Mouse (Mus musculus): ENCODE results near the gene 5830473C10Rik. TPM values are rescaled to one million over a fixed set of nuclear protein-coding genes. Genes with fewer than 3 reads are reported as not detected.

The 5830473C10Rik gene
- not detected in 2 replicates for total RNA-seq (2017)

DNA sequence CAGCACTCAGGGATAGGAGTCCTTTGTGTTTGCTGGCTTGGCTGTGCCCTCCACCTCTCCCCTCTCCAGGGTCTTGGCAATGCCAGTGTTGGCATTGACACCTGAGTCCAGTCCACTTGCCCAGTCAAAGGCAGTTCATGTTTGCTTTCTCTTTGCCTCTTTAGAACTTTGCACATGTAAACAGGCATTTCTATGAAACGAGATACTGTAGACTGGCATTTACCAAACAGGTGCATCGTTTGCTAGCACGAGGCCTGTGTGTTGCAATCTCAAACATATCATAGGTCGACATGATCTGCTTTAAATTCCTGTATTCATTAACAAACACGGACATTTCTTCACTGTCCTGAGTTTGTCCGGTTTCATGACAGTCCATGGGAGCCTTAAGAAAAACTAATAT is at the start of gene 5830473C10Rik:
TSS of gene 5830473C10Rik (plus strand) at position 365 of the 400 bp plus-strand sequence.
- no peak for ATAC-seq (ENCODE audit: extremely low read depth, insufficient number of reproducible peaks, low FRiP score, poor library complexity, severe bottlenecking)

GRCm38 (mm10) chr5:90512288-90512955 is 48.5 kb upstream of the 5830473C10Rik start:
- ATAC-seq (ENCODE audit: extremely low read depth, insufficient number of reproducible peaks, low FRiP score, poor library complexity, severe bottlenecking): no peak

DNA sequence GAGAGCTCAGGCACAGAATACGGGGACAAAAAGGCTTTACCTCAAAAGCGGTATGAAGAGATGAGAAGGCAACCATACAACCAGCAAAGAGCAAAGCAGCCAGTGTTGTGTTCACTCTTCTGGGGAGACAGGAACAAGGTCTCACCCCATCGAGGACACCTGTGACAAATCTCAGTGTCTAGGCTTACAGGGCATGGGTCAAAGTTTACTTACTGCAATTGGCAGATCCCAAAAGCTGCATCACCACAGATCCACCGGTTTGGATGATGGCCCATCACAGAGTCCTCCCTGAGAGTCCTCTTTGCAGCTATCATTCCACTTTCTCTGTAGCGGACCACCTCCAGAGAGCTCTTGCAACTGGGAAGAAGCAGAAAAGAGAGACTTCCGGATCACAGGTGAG is 45.3 kb upstream of the 5830473C10Rik start:
- ATAC-seq (ENCODE audit: extremely low read depth, insufficient number of reproducible peaks, low FRiP score, poor library complexity, severe bottlenecking): no peak

DNA sequence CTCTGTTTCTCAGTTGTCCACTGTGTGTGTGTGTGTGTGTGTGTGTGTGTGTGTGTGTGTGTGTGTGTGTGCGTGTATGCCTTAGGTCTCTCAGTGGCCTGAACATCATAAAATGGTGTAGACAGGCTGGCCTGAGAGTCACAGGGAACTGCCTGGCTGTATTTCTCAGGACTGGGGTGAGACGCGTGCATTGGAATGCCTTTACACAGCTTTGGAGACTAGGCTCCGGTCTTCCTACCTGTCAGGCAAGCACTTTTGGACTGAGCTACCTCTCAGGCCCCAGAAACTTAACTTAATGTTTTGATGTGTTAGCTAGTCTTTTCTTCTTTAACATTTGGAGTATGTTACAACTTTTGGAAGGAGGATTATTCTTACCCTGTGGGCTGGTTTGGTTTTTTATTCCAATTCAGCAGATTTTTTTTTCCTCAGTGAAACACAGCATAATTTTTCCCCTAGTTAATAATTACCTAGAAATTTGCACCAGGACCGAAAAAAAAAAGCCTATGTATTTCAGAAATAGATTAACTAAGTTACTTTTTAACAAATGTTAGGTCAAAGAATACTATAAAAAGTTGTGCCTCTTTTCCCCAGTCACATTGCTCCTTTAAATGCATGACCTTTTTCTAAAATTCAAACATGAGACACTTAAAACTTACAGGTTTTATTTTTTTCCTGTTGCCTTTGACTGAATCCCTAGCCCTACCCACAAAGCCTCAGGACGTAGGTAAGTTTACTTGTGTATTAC is 42.4 kb upstream of the 5830473C10Rik start, which contains the start of gene Afm:
TSS of gene Afm (plus strand) at position 577 of the 745 bp plus-strand sequence.
- ATAC-seq (ENCODE audit: extremely low read depth, insufficient number of reproducible peaks, low FRiP score, poor library complexity, severe bottlenecking): no peak

GRCm38 (mm10) chr5:90551191-90551590 is 9.7 kb upstream of the 5830473C10Rik start:
- ATAC-seq (ENCODE audit: extremely low read depth, insufficient number of reproducible peaks, low FRiP score, poor library complexity, severe bottlenecking): no peak

DNA sequence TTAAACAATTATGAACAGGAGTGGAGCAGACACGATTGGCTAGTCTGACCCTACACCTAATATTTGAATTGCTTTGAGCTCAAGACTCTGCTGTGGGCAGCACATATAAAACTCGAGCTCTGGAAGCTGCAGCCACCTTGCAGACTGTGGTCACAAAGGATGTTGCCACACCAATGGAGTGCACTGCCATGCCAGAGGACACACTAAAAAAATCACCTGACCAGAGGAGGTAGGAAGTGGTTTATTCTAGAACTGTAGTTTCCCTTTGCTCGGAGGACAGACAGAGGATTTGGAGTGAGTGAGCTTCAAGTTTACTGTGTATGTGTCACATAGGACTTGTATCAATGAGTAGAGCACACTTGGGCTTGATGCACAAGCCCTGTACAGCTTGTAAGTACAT is 4.9 kb upstream of the 5830473C10Rik start:
- no peak for ATAC-seq (ENCODE audit: extremely low read depth, insufficient number of reproducible peaks, low FRiP score, poor library complexity, severe bottlenecking)

DNA sequence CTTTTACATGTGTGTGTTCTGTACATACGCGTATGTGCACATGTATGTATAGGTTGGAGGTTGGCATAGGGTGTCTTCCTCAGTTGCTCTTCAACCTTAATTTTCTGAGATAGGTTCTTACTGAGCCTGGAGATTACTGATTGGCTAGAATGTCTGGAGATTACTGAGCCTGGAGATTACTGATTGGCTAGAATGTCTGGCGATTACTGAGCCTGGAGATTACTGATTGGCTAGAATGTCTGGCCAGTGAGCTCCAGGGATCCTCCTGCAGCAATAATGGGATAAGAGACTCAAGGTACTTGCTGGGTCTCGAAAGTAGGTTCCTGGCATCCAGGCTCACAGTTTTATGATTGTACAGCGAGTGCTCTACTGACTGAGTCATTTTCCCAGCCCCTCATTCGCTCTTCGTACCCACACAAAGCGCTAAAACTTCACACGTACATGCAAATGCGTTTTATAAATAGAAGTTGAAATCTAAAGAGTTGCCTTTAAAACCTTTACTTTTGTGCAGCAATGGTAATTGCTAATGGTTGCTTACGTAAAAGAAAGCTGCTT is 891 bp downstream of the 5830473C10Rik start:
- no peak for ATAC-seq (ENCODE audit: extremely low read depth, insufficient number of reproducible peaks, low FRiP score, poor library complexity, severe bottlenecking)

DNA sequence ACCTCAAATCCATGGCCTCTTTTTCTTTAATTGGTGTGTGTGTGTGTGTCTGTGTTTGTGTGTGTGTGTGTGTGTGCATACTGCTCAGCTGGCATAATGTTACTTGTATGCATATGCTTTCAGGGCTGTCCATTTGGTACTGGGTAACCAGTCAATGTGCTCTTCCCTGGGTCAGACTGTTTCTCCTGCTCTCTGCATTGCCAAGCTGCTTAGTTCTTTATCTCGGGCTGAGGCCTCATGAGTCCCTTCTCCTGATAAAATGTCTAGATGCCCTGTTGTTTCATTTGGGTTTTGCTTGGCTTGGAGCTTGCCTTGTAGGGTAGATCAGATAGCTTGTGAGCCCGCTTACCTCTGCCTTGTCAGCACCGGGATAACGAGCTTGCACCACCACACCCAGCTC is 2.0 kb downstream of the 5830473C10Rik start:
- no peak for ATAC-seq (ENCODE audit: extremely low read depth, insufficient number of reproducible peaks, low FRiP score, poor library complexity, severe bottlenecking)

GRCm38 (mm10) chr5:90564161-90564560 is 3.3 kb downstream of the 5830473C10Rik start:
- no peak for ATAC-seq (ENCODE audit: extremely low read depth, insufficient number of reproducible peaks, low FRiP score, poor library complexity, severe bottlenecking)

DNA sequence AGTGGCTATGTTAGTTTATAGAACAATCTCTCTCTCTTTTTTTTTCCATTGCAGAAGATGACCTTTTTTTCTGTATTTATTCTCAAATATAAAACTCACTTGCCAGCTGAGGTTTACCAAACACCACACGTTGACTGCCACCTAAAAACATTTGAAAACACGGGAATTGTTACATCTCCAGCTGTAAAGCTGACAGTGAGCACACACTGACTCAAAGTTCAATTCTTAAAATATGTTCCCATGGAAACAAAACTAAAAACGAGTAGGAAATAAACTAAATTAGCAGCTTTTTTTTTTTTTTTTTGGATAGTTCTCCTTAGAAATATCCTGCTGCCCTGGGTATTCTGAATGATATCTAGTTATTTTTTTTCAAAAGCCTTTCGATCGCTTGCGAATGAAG is 4.3 kb downstream of the 5830473C10Rik start:
- no peak for ATAC-seq (ENCODE audit: extremely low read depth, insufficient number of reproducible peaks, low FRiP score, poor library complexity, severe bottlenecking)

DNA sequence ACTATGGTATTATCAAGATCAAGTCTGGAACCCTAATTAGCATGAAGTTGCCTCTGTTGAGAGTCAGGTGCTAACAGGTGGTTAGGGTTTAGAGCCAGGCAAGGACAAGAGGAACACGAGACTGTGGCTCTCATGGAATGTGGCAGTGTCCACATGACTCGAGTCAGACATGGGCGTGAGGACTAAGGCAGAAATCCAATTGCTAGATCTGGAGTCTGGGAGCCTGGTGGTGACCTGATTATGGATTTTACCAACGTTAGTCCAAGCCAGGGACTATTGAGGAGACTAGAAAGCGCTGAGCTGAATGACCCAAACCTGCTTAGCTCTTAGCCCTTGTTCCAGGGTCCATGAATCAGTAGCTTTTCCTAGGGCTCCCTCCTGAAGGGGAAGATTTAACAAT is 6.9 kb downstream of the 5830473C10Rik start:
- ATAC-seq (ENCODE audit: extremely low read depth, insufficient number of reproducible peaks, low FRiP score, poor library complexity, severe bottlenecking): no peak

DNA sequence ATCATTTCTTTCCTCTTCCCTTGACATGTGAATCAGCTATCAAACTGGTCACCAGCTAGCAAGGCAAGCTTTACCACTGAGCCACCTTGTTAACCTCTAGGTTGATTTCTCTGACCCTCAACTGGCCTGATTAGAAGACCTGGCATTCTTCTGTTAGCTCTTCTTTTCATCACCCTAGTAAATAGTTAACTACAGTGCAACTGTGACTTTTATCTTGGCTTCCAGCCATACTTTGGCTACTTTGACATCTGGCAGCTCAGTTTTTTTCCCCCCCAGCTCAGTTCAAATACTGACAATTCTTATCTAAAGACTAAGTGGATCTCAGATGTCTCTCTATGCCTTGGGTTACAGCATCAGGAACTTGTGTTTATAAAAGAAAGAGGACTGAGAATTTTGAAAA is 7.4 kb downstream of the 5830473C10Rik start:
- no peak for ATAC-seq (ENCODE audit: extremely low read depth, insufficient number of reproducible peaks, low FRiP score, poor library complexity, severe bottlenecking)

GRCm38 (mm10) chr5:90571216-90571615 is 10.3 kb downstream of the 5830473C10Rik start:
- no peak for ATAC-seq (ENCODE audit: extremely low read depth, insufficient number of reproducible peaks, low FRiP score, poor library complexity, severe bottlenecking)

DNA sequence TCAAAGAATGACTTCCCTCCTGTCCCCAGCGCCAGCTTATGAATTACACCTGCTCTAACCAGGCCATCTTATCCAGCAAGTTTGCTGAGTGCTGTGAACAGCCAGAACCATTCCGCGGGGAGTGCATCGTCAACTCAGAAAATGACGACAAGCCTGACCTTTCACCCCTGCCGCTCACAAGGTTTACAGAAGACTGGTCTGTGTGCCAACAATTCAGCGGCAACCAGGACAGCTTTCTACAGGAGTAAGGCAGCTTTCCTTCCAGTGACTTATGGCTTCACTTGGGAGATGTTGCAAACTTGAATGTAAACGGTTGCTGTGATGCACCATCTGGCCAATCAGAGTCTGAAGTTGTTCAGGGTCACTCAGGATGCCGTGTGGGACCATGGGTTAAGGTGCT is 16.8 kb downstream of the 5830473C10Rik start:
- ATAC-seq (ENCODE audit: extremely low read depth, insufficient number of reproducible peaks, low FRiP score, poor library complexity, severe bottlenecking): no peak

- ATAC-seq (ENCODE audit: extremely low read depth, insufficient number of reproducible peaks, low FRiP score, poor library complexity, severe bottlenecking): no peak
These were observed 18.6 kb downstream of the 5830473C10Rik start for GRCm38 (mm10) chr5:90579556-90579955.

- no peak for ATAC-seq (ENCODE audit: extremely low read depth, insufficient number of reproducible peaks, low FRiP score, poor library complexity, severe bottlenecking)
These were observed 21.3 kb downstream of the 5830473C10Rik start for GRCm38 (mm10) chr5:90582179-90582578.

- no peak for ATAC-seq (ENCODE audit: extremely low read depth, insufficient number of reproducible peaks, low FRiP score, poor library complexity, severe bottlenecking)
These were observed 23.9 kb downstream of the 5830473C10Rik start for GRCm38 (mm10) chr5:90584799-90585198.

GRCm38 (mm10) chr5:90586511-90586910 is 25.6 kb downstream of the 5830473C10Rik start:
- no peak for ATAC-seq (ENCODE audit: extremely low read depth, insufficient number of reproducible peaks, low FRiP score, poor library complexity, severe bottlenecking)

DNA sequence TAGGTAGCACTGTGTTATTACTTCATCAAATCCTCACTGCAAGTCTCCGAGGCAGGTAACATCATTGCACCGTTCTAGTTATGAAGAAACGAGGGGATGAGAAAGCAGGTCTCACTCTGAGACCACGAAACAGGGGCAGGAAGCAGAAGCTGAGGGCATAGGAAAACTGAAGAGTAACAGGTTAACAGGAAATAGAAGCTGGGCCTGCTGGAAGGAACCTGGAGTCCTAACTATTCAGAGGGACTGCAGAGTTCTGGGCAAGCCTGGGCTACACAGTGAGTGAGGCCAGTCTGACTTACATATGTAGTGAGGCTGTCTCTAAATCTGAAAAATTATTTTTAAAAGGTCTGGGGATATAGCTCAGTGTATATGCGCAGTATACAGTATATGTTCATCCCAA is 27.2 kb downstream of the 5830473C10Rik start:
- no peak for ATAC-seq (ENCODE audit: extremely low read depth, insufficient number of reproducible peaks, low FRiP score, poor library complexity, severe bottlenecking)
